Mouse (Mus musculus) testis, postnatal 10 days (tissue): ENCODE measurements around the gene Tnfsf12.
"Not testable (repeated sequence)": the region's sequence is repeated elsewhere in the genome, so short reads cannot be mapped to it uniquely, and the experiment has no call there.

Experiments used
- DNase-seq: peaks from one replicate; pipeline ENCODE4 v3.0.0; 2021; ENCODE audit warnings: low spot score

Tnfsf12 gene

DNA sequence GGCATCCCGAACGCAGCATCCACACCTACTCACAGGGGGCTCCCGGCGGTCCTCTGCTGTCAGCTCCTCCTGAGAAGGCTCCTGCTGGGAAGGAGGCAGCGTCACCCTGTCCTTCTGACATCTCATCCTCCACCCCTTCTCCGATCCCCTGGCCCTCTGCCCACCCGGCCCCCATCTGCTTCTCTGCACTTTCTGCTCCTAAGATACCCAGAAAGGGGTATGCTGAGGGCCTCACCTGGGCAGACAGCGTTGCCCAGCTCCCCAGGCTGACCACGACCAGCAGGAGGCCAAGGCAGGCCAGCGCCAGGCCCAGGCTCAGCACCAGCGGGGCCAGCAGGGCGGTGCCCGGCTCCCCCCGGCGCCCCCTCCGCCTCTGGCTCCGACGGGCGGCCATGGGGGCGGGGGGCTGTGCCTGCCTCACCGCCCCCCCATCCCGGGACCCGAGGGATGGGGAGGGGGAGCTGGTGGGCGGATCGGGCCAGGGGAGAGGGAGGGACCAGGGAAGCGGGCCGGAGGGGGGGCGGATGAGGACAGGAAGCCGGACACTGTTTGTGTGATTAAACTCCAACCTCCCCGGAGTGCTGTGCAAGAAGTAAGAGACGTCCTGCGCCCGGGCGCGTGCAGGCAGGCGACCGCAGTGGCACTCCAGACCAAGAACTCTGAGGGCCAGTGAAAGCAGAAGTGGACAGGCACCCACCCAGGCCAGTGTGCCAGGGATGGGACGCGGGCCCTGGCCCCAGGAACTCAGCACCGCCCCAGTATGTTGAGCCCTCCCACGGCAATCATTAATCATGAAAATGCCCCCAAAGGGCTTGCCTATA, at the start of gene Tnfsf12, which contains the start of gene Tnfsfm13:
Tnfsf12 (minus strand) TSS at position 489 of the 821 bp plus-strand sequence.
Tnfsfm13 (minus strand) TSS at position 738 of the 821 bp plus-strand sequence.
- DNase-seq: peak; percentile 85

DNA sequence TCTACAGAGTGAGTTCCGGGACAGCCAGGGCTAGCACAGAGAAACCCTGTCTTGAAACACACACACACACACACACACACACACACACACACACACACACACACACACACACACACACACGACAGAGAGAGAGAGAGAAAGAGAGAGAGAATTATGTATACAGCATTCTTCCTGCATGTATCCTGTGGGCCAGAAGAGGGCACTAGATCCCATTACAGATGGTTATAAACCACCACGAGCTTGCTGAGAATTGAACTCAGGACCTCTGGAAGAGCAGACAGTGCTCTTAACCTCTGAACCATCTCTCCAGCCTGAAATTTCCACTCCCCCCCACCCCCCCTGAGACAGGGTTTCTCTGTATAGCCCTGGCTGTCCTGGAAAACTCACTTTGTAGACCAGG, 35.8 kb upstream of the Tnfsf12 start:
- not testable (repeated sequence) for DNase-seq

DNA sequence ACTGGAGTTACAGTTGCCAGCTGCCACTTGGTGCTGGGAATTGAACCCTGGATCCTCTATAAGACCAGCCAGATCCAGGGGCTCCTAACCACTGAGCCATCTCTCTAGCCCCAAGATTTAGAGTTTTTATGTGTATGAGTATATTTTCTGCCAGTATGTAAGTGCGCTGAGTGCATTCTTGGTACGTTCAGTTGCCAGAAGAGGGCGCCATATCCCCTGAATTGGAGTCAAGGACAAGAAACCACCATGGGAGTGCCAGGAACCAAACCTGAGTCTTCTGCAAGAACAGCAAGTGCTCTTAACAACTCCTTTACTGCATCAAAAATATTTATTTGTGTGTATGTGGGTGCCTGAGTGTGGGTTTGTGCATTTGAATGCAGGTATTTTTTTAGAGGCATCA, 33.4 kb upstream of the Tnfsf12 start:
- peak; percentile 73 for DNase-seq

DNA sequence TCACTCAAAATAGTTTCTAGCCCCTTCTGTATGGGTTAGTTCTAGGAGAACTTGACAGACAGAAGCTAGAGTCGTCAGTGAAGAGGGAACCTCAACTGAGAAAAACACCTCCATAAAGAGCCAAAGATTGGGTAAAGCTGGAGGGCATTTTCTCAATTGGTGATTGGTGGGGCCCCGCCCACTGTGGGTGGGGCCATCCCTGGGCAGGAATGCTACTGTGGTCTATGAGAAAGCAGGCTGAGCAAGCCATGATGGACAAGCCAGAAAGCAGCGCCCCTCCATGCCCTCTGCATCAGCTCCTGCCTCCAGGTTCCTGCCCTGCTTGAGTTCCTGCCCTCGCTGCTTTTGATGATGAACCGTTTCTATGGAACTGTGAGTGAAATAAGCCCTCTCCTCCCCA, 30.3 kb upstream of the Tnfsf12 start:
- no peak for DNase-seq

DNA sequence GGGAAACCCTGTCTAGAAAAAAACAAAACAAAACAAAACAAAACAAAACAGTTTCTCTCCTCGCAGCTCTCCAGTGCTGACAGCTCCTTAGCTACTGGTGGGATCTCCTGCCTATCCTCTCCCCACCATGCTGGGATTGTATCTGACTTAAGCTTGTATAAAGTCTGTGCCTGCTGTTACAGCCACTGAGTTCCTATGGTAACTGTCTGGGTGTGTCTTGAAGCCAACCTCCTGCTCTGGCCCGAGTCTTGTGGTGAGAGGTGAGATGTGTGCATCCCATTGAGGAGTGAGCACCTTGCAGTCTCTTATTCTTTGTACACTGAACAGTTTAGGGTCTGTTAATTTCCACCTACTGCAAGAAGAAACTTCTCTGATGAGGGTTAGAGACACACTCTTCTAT, 27.4 kb upstream of the Tnfsf12 start:
- no peak for DNase-seq

DNA sequence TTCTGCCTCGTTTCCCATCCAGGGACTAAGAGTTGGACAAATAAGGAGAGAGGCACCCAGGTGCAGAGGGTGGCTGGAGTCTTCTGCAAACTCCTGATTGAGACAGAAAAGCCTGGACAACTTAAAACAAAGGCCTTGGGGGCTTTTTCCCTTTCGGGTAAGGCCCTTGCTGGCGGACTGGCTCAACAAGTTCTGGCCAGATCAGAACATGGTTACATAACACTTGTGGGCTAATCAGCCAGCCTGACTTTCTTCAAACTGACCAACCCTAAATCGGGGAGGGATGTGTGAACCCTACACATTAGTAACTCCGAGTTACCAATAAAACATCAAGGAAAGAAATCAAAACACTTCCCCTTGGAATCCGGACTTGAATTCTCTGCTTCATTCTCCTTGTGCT, 25.2 kb upstream of the Tnfsf12 start:
- no peak for DNase-seq

DNA sequence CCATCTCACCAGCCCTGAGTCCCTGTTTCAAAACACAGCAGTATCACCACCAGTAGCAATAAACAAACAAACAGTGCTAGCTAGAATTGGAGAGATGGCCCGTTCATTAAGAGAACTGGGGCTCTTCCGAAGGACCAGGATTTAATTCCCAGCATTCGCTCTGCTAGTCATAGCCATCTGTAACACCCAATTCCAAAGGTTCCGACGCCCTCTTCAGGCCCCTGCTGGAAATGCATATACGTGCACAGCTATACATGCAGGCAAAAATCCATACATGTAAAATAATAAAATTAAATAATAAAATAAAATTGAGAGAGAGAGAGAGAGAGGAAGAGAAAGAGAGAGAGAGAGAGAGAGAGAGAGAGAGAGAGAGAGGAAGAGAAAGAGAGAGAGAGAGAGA, 23.8 kb upstream of the Tnfsf12 start:
- no peak for DNase-seq

DNA sequence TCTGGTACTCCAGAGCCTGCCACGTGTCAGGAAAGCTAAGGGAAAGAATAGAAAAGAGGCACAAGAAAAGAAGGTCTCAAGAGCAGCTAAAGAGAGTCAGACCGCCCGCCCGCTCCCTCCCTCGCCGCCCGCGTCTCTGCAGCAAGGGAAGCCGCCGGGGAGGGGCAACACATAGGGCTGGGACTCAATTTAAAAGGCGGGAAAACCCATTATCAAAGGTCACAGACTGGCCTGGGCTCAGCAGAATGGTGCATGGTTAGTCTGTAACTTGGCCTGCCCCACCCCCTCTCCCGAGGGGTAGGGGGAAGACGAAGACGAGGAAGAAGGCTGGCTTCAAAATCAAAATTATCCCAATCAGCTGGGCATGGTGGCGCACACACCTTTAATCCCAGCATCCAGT, 23.0 kb upstream of the Tnfsf12 start:
- DNase-seq: no peak

DNA sequence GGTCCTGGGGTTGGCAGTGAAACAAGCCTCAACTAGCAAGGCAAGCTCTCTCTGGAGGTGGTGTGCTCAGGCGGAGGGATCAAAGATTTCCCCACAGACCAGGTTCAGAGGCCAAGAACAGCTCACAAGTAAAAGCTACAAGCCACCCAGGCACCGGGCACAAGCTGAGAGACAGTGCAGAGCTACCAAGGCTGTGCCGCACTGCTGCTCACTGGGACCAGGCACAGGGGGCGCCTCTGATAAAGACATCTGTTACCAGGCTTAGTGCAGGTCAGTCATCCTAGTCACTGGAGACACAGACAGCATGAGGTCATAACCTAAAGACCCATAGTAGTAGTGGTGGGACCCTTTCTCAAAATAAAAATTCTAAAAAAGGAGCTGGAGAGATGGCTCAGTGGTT, 21.3 kb upstream of the Tnfsf12 start:
- no peak for DNase-seq

DNA sequence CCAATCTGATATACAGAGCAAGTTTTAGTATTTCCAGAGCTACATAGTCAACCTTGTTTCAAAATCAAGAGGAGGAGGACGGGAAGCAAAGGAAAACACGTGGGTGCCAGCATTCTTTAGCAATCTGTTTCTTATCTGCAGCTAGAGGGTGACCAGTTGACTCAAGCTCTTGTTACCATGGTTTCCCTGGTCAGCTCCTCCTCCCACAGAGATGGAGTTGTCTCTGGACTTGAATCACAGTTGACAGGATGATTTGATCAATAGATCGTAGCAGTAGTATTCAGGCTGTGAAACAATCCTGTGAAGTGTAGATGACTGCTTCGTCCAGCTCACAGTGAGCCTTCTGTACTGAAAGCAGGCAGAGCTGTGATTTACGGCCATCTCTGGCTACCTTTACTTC, 20.3 kb upstream of the Tnfsf12 start:
- no peak for DNase-seq

DNA sequence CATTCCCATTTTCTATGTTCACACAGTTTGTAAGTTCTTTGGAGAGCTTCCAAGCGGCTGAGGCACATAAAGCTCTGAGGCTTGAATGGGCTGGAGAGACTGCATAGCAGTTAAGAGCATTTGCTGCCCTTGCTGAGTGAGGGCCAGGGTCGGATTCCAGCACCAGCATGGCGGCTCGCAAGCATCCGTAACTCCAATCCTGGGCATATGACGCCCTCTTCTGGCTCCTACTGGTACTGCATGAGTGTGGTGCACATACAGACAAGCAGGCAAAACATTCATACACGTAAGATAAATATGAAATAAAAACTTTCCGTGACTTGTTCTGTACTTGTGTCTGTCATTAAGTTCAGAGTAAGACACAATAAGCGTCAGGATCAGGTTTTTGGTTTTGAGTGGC, 19.8 kb upstream of the Tnfsf12 start:
- peak; percentile 85 for DNase-seq

DNA sequence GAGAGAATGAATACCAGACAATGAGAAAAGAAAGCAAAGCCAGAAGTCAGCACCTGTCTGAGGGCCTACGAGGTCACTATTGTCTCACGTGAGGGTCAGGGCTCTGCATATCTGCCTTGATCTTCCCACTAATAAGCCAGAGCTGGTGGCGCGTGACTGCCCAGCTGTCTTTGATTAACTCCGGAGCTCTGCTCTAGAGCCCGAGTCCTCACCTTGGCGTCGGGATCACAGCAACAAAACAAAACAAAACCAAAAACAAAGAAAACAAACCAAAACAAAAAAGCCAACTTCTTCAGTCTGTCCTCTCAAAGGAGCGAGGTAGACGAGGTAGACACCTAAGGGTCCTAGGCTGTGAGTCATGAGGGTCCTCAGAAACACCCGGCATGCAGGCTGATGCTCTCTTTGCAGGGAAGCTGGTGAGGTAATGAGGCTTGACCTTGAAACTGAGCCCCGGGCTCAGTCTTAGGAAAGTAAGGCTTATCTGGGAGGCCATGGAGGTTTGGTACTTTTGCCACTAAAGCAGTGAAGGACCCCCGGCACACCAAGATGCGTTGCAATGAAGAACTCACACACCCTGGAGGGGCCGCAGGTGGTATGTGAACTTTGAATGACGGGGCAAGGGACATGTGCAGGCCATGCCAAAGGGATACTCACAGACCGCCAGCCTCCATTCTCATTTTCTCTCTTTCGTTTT, 19.1 kb upstream of the Tnfsf12 start:
- DNase-seq: no peak

DNA sequence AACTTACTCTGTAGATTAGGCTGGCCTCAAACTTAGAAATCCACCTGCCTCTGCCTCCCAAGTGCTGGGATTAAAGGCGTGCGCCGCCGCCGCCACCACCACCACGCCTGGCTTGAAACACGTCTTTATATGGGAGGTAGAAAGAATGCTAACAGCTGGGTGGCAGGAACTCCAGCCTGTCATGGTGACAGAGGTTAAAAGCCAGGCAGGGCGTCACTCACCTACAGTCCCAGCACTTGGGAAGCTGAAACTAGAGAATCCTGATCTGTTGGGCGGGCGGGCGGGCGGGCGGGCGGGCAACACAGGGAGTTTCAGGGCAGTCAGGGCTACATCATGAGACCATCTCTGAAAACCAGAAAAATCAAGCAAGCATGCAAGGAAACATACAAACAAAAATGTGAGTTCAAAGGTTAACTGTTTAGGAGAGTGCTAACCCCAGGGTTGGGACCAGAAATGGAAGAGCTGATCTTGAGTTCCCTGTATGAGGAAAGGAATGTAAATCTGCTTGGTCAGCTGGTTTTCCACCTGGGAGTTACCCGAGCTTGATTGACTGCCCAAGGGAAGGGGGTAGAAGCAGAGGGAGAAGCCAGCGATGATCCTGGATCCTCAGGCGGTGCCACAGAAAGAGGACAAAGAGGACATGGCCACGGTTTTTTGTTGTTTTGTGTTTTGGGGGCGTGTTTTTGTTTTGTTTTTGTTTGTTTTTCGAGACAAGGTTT, 17.5 kb upstream of the Tnfsf12 start:
- no peak for DNase-seq

DNA sequence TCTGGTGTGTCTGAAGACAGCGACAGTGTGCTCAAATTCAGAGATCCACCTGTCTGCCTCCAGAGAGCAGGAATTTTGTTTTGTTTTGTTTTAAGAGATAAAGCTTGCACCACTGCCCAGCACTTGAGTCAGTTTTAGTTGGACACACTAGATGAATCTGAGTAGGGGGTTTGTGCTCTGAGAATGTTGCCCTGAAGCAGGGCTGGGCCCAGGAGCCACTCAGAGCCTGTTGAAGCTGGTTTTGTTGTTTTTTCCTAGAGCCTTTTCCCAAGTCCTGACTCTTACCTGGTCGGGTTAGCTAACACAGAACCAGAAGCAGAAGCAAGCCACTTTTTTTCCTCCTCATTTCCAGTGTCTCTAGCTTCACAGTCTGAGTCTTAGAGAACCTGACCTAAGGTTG, 15.4 kb upstream of the Tnfsf12 start:
- no peak for DNase-seq

DNA sequence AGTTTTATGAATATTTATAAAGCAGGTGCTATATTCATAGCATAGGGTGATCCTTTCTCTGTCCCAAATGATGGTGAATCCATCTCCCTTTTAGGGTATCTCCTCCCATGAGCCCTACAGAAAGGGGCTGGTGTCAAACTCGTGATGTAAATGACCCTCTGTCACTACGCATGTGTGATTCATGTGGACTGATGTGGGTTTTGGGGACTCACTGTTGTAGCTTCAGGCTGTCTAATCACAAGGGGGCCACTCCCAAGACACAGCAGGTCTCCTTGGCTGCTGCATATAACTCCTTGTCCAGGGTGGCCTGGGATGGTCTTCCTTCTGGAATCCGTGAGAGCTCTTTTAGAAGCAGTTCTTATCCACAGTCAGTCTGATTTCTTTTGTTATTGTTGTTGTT, 14.8 kb upstream of the Tnfsf12 start:
- DNase-seq: no peak

DNA sequence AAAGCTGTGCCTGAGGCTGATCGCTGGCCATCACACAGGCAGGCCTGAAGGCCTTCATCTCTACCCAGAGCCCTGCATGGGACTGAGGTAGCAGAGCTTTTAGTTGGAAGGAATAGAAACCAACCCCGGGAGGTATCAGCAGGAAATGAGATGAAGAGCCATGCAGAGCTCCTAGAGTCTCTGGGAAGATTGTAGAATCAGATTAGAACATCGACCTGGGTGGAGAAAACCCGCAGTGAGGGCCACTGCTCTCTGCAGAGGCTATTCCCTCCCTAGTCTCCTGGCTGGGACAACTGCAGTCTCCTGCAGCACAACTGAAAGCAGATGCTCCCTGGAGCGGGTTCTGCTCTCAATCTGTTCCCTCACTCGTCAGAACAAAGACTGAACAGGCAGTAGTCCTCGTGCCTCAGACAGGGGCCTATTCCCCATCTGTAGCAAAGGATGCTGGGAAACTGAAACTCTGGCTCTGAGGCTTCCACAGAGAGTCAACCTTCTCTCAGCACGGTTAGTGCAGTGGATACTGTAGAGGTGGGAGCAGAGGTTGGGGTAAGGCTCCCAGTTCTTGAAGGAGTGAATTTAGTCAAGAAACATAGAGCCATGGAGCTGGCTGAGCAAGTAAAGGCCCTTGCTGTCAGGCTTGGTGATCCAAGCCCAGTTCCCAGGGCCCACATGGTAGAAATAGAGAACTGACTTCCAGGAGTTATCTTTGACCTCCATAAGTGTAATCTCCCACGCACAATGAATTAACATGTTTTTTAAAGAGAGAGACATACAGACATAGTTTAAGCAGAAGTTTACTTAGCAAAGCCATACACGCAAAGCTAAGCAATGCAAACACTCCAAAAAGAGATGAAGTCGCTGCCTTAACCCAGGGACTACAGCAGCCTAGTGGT, 14.2 kb upstream of the Tnfsf12 start:
- DNase-seq: no peak

DNA sequence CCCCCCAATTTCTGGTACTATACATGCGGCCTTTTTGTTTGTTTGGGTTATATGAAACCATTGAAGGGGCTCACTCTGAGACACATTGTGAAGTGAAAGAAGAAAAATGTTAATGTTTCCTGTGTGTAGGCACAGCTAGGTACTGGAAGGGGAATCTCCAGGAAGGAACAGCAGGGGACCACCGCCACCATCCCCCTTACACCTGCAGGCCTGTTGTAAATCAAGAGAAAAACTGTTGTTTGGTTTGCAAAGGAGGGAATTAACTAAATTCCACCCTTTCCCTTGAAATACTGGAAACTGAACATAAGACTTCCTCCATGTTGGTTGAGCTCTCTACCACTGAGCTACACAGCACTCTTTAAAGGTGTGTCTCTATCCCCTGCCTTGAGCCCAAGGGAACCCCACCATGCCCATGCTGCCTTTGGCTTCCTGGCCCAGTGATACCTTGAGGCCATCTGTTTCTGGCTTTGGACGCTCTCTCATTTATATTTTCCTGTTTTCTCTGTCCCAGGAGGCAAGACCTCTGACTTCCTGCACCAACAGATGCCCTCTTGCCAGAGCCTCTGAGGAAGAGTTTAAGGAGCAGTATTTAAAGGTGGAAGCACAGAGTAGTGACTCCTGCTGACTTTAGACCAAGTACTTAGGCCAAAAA, 13.1 kb upstream of the Tnfsf12 start:
- DNase-seq: no peak

DNA sequence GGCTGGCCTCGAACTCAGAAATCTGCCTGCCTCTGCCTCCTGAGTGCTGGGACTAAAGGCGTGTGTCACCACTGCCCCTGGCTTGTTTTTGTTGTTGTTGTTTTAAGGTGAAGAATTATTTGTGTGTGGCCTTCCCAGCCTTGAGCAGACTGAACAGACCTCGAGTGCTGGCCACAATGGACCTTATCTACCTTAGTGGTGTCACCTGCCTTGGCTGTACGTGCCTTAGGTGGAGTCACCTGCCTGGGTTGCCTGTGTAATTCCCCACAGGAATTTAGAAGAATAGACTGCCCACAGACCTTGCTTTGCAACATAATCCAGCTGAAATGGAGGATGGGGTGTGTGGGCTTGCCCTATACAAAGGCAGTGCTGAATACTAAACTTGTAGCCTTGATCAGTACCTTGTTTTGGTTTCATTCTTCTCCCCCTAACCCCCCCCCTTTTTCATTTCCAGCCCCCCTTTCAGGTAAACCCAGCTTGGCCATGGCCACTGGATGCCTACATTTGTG, 12.3 kb upstream of the Tnfsf12 start:
- DNase-seq: no peak

DNA sequence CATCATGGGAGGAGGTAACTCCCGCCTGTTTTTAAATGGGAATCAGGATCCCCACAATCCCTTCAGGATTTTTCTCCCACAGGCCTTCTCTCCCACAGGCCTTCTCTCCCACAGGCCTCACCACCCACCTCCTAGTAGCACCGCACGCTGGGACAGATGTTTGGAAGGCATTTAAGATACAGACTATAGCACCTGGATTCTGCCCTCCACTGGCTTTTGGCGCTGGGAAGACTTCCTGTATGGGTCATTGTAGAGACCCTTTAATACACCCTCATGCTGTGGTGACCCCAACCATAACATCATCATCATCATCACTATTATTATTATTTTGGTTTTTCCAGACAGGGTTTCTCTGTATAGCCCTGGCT, 11.8 kb upstream of the Tnfsf12 start:
- DNase-seq: no peak

DNA sequence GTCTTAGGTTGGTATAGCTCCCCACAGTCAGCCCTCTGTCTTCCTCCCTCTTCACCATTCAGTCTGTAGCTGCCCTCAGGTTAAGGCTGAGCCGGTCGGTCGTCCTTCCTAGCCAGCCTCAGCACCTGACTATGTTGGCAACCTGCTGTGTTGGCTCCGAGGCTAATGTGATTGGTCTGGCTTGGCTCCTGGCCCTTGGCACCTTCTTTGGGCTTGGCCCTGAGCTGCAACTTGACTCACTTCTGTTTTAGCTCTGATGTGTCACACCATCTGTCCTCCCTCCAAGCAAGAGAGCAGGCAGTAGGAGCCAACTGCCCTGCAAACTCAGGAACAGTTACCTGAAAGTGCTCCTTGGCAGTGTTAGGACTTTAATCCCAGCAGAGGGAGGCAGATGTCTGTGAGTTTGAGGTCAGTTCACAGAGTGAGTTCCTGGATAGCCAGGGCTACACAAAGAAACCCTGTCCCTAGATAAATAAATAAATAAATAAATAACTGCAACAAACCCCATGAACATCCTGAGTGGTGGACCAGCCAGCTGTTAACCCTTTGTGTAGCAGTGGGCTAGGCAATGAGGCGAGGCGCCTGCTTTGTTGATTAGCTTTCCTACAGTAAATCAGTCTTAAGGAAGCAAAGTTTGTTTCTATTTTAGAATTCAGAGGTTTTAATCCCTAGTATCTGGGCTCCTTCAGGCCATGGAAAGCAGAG, 11.3 kb upstream of the Tnfsf12 start:
- peak; percentile 76 for DNase-seq

DNA sequence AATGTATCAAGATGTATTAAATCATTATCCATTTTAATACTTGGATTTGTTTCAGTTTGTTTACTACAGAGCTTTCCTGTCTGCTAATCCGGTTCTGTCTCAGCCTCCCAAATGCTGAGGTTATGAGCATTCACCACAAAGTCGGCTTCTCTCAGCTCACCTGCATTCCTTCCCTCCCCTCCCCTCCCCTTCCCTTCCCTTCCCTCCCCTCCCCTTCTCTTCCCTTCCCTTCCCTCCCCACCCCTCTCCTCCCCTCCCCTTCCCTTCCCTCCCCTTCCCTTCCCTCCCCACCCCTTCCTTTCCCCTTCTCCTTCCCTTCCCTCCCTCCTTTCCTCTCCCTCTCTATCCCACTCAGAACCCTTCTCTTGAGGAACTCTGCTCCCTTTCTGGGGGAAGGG, 9.0 kb upstream of the Tnfsf12 start:
- DNase-seq: no peak
